Mouse (Mus musculus) liver, embryonic 12.5 days (tissue): ENCODE results near the gene Adgrl3. TPM values are rescaled to one million over a fixed set of nuclear protein-coding genes. Genes with fewer than 3 reads are reported as not detected.
"Not testable (repeated sequence)": the region's sequence is repeated elsewhere in the genome, so short reads cannot be mapped to it uniquely, and the experiment has no call there.

ENCODE experiments used
- ATAC-seq: fragments of 200-750 bp; cut with Nextera tagmentation; 2 replicates; pipeline ENCODE4 v1.8.0; 2017; ENCODE audit warnings: moderate number of reproducible peaks, mild to moderate bottlenecking, moderate library complexity
- H3K27ac ChIP-seq: fragments of 300-500 bp; sonication (generic); 2 replicates; pipeline ENCODE4 v1.5.1; 2016; ENCODE audit warnings: mild to moderate bottlenecking
- H3K27me3 ChIP-seq: fragments of 300-500 bp; sonication (generic); replicated peaks from 2 replicates; pipeline ENCODE4 v1.6.1; 2016; ENCODE audit warnings: mild to moderate bottlenecking, moderate library complexity
- H3K36me3 ChIP-seq: fragments of 300-500 bp; sonication (generic); 2 replicates; pipeline ENCODE4 v1.6.1; 2016; ENCODE audit warnings: mild to moderate bottlenecking, moderate library complexity
- H3K4me1 ChIP-seq: fragments of 300-500 bp; sonication (generic); 2 replicates; pipeline ENCODE4 v1.6.1; 2016
- H3K4me2 ChIP-seq: fragments of 300-500 bp; sonication (generic); 2 replicates; pipeline ENCODE4 v1.6.1; 2016; ENCODE audit warnings: mild to moderate bottlenecking, moderate library complexity
- H3K4me3 ChIP-seq: fragments of 300-500 bp; sonication (generic); 2 replicates; pipeline ENCODE4 v1.5.1; 2016; ENCODE audit warnings: mild to moderate bottlenecking, moderate library complexity
- H3K9ac ChIP-seq: fragments of 300-500 bp; sonication (generic); 2 replicates; pipeline ENCODE4 v1.6.1; 2016; ENCODE audit warnings: mild to moderate bottlenecking, moderate library complexity
- H3K9me3 ChIP-seq: fragments of 300-500 bp; sonication (generic); replicated peaks from 2 replicates; pipeline ENCODE4 v1.6.1; 2016; ENCODE audit warnings: mild to moderate bottlenecking, moderate library complexity
- WGBS: fragments of 180-500 bp; shearing (Covaris S2); methylation state at CpG from one replicate; pipeline ENCODE4 v1.1.7; 2016; ENCODE audit not compliant: insufficient replicate concordance; 5-methylcytosine and 5-hydroxymethylcytosine counted together
- polyA plus RNA-seq: library from polyadenylated mRNA; unstranded; fragments of >200 nt; fragmentation: Nextera tagmentation; extraction: Ambion mirVana; gene quantifications from 2 replicates; pipeline ENCODE4 v1.2.1, GENCODE M21; 2016

Gene Adgrl3
- polyA plus RNA-seq, 1 experiment from 2014 or later = 4.1 TPM

- 73% methylated on average over 4 of the region's 4 CpGs for WGBS
- H3K36me3 ChIP-seq = no peaks in the 10 kb centered on the region
- no peaks in the 10 kb centered on the region for H3K4me1 ChIP-seq
- no peak overlapping the region for H3K9ac ChIP-seq
- H3K9me3 ChIP-seq = no peaks in the 10 kb centered on the region
- no peak overlapping the region for H3K4me2 ChIP-seq
- ATAC-seq = no peak
- no peaks in the 10 kb centered on the region for H3K27me3 ChIP-seq
- H3K27ac ChIP-seq = no peak overlapping the region
- H3K4me3 ChIP-seq = no peak overlapping the region
Observed at GRCm38 (mm10) chr5:81531639-81532038, 511.7 kb downstream of the Adgrl3 start.

DNA sequence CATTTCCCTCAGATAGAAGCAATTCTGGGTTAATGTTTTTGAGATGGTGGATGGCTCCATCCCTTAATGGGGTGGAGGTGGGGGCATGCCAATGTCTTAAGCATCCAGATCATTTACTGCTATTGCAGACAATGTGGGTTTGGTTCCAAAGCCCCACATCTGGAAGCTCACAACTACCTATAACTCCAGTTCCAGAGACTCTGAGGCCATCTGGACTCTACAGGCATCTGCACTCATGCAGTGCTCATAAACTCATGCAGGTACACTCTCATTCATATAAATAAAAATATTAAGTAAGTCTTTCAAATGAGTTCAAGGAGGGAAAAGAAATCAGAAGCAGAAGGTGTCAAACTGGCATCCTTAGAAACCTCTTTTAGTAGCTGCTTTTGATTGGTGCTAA lies 530.3 kb downstream of the Adgrl3 start:
- no peak overlapping the region for H3K27ac ChIP-seq
- H3K27me3 ChIP-seq = no peaks in the 10 kb centered on the region
- H3K4me2 ChIP-seq = no peak overlapping the region

DNA sequence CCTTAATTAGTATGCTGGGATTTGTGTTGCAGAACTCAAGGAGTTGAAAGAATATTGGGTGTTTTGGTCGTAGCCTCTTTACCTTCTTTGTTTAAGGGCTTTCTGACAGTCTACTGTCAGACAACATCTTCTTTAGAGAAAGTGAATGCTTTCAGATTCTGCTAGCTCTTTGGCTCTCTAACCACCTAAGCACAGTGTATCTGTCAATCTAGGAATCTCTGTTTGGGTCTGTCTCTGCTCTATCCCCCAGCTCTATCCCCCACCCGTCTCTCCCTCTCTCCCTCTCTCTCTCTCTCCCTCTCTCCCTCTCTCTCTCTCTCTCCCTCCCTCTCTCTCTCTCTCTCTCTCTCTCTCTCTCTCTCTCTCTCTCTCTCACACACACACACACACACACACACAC lies 535.2 kb downstream of the Adgrl3 start:
- not testable (repeated sequence) for H3K9me3 ChIP-seq, H3K9ac ChIP-seq, H3K27ac ChIP-seq, H3K4me1 ChIP-seq, H3K4me3 ChIP-seq, H3K36me3 ChIP-seq, ATAC-seq, H3K27me3 ChIP-seq, H3K4me2 ChIP-seq
- 56% methylated on average over 2 of the region's 2 CpGs for WGBS

More for the DNA sequence above, 530.3 kb downstream of the Adgrl3 start:
- Histone ChIP-seq H3K9me3 (no peaks in the 10 kb centered on the region), H3K4me3 (no peak overlapping the region), H3K9ac (no peak overlapping the region), H3K36me3 (no peaks in the 10 kb centered on the region), H3K4me1 (no peaks in the 10 kb centered on the region)
- no peak for ATAC-seq

- WGBS = 73% methylated on average over 8 of the region's 8 CpGs
- Histone ChIP-seq H3K36me3 (no peaks in the 10 kb centered on the region), H3K4me1 (no peaks in the 10 kb centered on the region), H3K4me2 (no peak overlapping the region), H3K9ac (no peak overlapping the region), H3K27ac (no peak overlapping the region), H3K4me3 (no peak overlapping the region), H3K9me3 (no peaks in the 10 kb centered on the region), H3K27me3 (no peaks in the 10 kb centered on the region)
- no peak for ATAC-seq
Observed at GRCm38 (mm10) chr5:81556008-81556407, 536.1 kb downstream of the Adgrl3 start.

DNA sequence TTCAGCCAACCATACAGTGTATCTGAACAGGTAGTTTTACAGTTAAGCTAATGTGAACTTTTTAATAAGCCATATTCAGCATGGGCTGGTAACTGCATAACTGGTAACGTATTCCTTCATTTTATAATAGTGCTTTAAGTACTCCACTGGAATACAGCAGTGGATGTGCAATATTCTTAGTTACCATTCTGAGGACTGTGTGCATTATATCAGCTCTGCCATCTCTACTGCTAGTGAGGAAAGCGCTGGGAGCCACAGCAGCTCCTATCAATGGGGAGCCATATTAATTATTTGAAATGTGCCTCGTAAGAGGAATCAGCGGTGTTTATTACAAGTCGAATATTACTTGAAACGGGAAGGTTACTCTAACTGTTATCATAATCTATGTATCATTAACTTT lies 539.0 kb downstream of the Adgrl3 start:
- no peak overlapping the region for H3K27ac ChIP-seq
- 82% methylated on average over 6 of the region's 6 CpGs for WGBS
- ATAC-seq = no peak
- H3K9ac ChIP-seq = no peak overlapping the region
- no peaks in the 10 kb centered on the region for H3K9me3 ChIP-seq
- no peaks in the 10 kb centered on the region for H3K27me3 ChIP-seq
- H3K36me3 ChIP-seq = no peaks in the 10 kb centered on the region
- no peak overlapping the region for H3K4me3 ChIP-seq
- no peak overlapping the region for H3K4me2 ChIP-seq
- H3K4me1 ChIP-seq = no peaks in the 10 kb centered on the region

- no peak overlapping the region for H3K27ac ChIP-seq
- 40% methylated on average over 1 of the region's 1 CpGs for WGBS
Observed at GRCm38 (mm10) chr5:81564294-81564693, 544.4 kb downstream of the Adgrl3 start.

GRCm38 (mm10) chr5:81566577-81566976 lies 546.6 kb downstream of the Adgrl3 start:
- H3K4me2 ChIP-seq = no peak overlapping the region

More at GRCm38 (mm10) chr5:81564294-81564693, 544.4 kb downstream of the Adgrl3 start:
- H3K4me1 ChIP-seq = no peaks in the 10 kb centered on the region
- no peak overlapping the region for H3K4me3 ChIP-seq
- no peaks in the 10 kb centered on the region for H3K27me3 ChIP-seq
- no peaks in the 10 kb centered on the region for H3K9me3 ChIP-seq
- ATAC-seq = no peak
- no peak overlapping the region for H3K9ac ChIP-seq
- no peaks in the 10 kb centered on the region for H3K36me3 ChIP-seq
- H3K4me2 ChIP-seq = no peak overlapping the region

GRCm38 (mm10) chr5:81568743-81569142 lies 548.8 kb downstream of the Adgrl3 start:
- H3K9me3 ChIP-seq = no peaks in the 10 kb centered on the region
- no peak overlapping the region for H3K27ac ChIP-seq
- WGBS = 60% methylated on average over 1 of the region's 1 CpGs
- no peak overlapping the region for H3K4me3 ChIP-seq
- no peaks in the 10 kb centered on the region for H3K27me3 ChIP-seq
- H3K4me1 ChIP-seq = no peaks in the 10 kb centered on the region
- H3K9ac ChIP-seq = no peak overlapping the region
- no peak for ATAC-seq
- no peak overlapping the region for H3K4me2 ChIP-seq
- no peaks in the 10 kb centered on the region for H3K36me3 ChIP-seq

More at GRCm38 (mm10) chr5:81566577-81566976, 546.6 kb downstream of the Adgrl3 start:
- no peaks in the 10 kb centered on the region for H3K9me3 ChIP-seq
- no peaks in the 10 kb centered on the region for H3K4me1 ChIP-seq
- 52% methylated on average over 1 of the region's 1 CpGs for WGBS
- H3K36me3 ChIP-seq = no peaks in the 10 kb centered on the region
- no peak for ATAC-seq
- H3K4me3 ChIP-seq = no peak overlapping the region
- no peaks in the 10 kb centered on the region for H3K27me3 ChIP-seq
- no peak overlapping the region for H3K9ac ChIP-seq
- H3K27ac ChIP-seq = no peak overlapping the region

GRCm38 (mm10) chr5:81582886-81583285 lies 562.9 kb downstream of the Adgrl3 start:
- Histone ChIP-seq H3K4me1 (no peaks in the 10 kb centered on the region), H3K9me3 (no peaks in the 10 kb centered on the region), H3K4me2 (no peak overlapping the region), H3K4me3 (no peak overlapping the region), H3K27ac (no peak overlapping the region), H3K27me3 (no peaks in the 10 kb centered on the region), H3K9ac (no peak overlapping the region), H3K36me3 (no peaks in the 10 kb centered on the region)
- 79% methylated on average over 5 of the region's 5 CpGs for WGBS
- ATAC-seq = no peak

- Histone ChIP-seq H3K27ac (no peak overlapping the region), H3K27me3 (no peaks in the 10 kb centered on the region), H3K4me3 (no peak overlapping the region), H3K9me3 (no peaks in the 10 kb centered on the region), H3K4me2 (no peak overlapping the region), H3K9ac (no peak overlapping the region), H3K36me3 (no peaks in the 10 kb centered on the region), H3K4me1 (no peaks in the 10 kb centered on the region)
- WGBS = 32% methylated on average over 3 of the region's 3 CpGs
- ATAC-seq = no peak
Observed at GRCm38 (mm10) chr5:81583425-81583824, 563.5 kb downstream of the Adgrl3 start.

- Histone ChIP-seq H3K36me3 (no peaks in the 10 kb centered on the region), H3K9me3 (no peaks in the 10 kb centered on the region), H3K27ac (no peak overlapping the region), H3K4me3 (no peak overlapping the region), H3K4me2 (no peak overlapping the region), H3K9ac (no peak overlapping the region), H3K4me1 (no peaks in the 10 kb centered on the region), H3K27me3 (no peaks in the 10 kb centered on the region)
- ATAC-seq = no peak
- 62% methylated on average over 3 of the region's 3 CpGs for WGBS
Observed at GRCm38 (mm10) chr5:81584945-81585344, 565.0 kb downstream of the Adgrl3 start.

DNA sequence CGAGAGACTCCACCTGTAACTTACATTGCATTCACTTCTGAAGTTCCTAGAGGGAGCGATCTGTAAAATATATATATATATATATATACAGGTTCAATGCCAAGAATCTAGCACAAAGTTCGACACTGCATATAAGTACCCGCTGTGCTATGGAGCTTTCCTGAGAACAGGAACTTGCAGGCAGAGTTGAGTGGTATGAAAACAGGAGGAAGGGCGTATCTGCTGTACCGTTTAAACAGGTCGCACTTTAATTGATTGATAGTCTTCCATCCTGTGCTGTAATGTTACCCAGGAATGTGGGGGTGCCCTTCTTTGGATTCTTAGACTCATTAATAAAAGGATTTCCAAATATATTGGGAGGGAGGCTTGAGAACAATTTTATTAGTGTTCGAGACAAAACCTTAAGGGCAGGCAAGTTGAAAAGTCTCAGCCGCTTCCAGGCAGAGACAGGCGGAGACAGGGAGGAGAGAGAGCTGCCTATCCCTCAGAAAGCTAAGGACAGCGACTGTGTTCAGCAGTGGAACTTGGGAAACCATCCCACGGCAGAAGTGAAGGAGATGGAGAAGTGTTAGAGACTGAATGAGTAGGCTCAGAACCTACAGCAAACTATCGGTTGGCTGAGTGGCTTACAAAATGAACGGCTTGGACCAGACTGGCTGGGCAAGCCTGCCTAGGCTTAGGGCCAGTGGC lies 570.2 kb downstream of the Adgrl3 start:
- H3K4me1 ChIP-seq = no peaks in the 10 kb centered on the region
- H3K4me2 ChIP-seq = no peak overlapping the region
- H3K9me3 ChIP-seq = no peaks in the 10 kb centered on the region
- H3K27ac ChIP-seq = no peak overlapping the region
- WGBS = 71% methylated on average over 14 of the region's 14 CpGs
- no peak overlapping the region for H3K4me3 ChIP-seq
- no peaks in the 10 kb centered on the region for H3K27me3 ChIP-seq
- H3K9ac ChIP-seq = no peak overlapping the region
- no peaks in the 10 kb centered on the region for H3K36me3 ChIP-seq
- ATAC-seq = no peak

DNA sequence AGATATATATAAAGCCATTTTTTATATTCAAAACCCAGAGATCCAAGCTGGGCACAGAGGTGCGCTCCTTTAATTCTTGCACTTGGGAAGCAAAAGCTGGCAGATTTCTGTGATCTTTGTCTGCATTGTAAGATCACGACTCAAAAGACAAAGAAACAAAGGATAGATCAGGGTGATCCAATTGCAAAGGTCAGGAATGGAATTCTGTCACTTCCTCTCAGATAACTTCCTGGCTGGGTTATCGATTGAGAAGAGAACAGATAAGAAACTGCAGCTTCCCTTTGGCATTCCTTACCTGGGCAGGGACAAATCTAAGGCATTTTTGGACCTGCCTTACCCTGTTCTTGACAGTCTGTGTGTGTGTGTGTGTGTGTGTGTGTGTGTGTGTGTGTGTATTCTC lies 571.5 kb downstream of the Adgrl3 start:
- H3K4me3 ChIP-seq = no peak overlapping the region
- no peaks in the 10 kb centered on the region for H3K4me1 ChIP-seq
- 36% methylated on average over 3 of the region's 3 CpGs for WGBS
- no peak overlapping the region for H3K4me2 ChIP-seq
- H3K36me3 ChIP-seq = no peaks in the 10 kb centered on the region
- H3K27me3 ChIP-seq = no peaks in the 10 kb centered on the region
- no peak overlapping the region for H3K27ac ChIP-seq
- H3K9me3 ChIP-seq = no peaks in the 10 kb centered on the region
- H3K9ac ChIP-seq = no peak overlapping the region
- no peak for ATAC-seq
